Mouse (Mus musculus) yolk sac, embryonic 10.5 days (tissue): Measurements from ENCODE around the gene Gng8.

Experiments used
- DNase-seq: peaks from one replicate; pipeline ENCODE4 v3.0.0-alpha.2; 2017; ENCODE audit warnings: low spot score

The Gng8 gene

DNA sequence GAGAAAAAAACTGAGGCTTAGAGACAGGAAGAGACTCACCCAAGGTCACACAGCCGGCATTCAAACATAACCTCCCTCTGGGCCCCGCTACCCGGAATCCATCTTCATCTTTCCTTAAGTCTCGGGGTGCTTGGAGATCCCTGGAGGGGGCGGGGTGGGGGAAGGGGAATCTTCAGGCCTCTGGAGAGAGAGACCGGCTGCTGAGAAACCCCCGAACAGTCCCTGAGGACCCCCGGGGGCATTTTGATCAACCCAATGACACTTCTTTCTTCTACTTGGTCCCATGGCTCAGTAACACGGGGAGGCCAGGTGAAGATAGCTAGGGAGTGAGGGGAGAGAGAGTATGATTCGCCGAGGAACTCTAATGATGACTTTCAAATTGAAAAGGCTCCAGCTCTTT lies 15.6 kb upstream of the Gng8 start:
- no peak for DNase-seq

DNA sequence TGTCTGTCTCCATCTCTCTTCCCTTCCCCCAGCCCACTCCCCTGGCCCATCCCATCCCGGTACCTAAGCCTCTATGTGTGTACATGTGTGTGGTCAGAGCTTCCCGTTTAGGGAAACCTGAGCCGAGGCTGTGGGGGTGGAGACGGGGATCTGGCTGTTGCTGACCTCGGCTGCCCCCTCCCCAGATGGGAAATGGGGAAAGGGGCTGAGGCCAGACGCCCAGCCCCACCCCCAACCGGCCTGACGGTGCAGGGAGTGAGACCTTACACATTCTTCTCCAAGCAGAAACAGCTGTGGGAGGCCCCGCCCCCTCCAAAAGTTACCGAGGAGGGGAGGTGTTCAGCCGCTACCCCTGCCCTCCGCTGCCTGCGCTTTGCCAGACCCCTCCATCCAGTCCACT lies 15.0 kb upstream of the Gng8 start:
- DNase-seq: peak; percentile 84

DNA sequence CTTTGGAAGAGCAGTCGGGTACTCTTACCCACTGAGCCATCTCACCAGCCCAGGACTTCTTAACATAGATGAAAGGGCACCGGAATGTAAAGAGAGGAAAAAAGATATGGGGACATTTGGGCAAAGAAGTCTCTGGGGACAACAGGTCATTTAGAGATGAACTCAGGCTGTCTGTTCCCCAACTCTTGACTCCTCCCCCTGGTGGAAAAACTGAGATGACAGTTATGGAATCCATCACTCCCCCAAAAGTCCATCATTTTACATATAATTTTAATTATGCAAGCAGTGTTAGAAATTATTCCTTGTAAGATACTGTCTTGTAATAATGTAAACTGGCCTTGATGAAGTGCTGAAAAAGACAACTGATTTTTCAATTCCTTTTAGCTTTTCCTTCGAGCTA lies 13.9 kb upstream of the Gng8 start:
- no peak for DNase-seq

GRCm38 (mm10) chr7:16879796-16880547 lies 11.6 kb upstream of the Gng8 start:
- peak; percentile 60 for DNase-seq

DNA sequence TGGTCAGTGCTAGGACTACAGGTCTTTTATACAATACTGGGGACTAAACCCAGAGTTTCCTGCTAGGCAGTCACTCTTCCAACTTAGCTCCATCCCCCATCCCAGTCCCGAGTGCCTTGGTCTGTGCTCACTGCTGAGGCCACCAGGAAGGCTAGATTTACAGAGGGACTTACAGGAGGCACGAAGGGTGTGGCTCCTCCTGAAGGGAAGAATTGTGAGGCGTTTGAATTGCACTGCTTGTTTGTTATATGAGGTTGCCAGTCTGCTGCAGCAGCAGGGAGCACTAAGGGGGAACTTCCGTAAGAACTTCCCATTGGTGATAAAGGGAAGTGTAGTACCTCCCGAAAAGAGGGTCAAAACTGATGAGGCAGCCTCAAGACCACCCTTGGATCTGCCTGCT lies 11.0 kb upstream of the Gng8 start:
- DNase-seq: no peak

DNA sequence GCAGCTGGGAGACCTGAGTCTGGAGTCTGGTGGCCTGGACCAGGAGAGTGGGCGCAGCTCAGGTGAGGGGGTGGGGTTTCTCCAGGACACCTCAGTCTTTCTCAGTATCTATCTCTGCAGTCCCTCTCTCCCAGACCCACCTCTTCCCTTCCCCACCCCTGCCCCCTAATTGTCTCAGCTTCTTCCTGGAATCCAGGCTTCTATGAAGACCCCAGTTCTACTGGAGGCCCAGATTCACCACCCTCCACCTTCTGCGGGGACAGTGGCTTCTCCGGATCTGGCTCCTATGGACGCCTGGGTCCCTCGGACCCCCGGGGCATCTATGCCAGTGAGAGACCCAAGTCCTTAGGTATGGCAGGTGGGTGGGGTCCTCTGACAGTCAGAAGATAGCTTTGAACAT lies 8.4 kb upstream of the Gng8 start:
- DNase-seq: no peak

GRCm38 (mm10) chr7:16884334-16884733 lies 7.3 kb upstream of the Gng8 start:
- DNase-seq: no peak

- no peak for DNase-seq
Measured at GRCm38 (mm10) chr7:16885271-16885776, 6.3 kb upstream of the Gng8 start.

DNA sequence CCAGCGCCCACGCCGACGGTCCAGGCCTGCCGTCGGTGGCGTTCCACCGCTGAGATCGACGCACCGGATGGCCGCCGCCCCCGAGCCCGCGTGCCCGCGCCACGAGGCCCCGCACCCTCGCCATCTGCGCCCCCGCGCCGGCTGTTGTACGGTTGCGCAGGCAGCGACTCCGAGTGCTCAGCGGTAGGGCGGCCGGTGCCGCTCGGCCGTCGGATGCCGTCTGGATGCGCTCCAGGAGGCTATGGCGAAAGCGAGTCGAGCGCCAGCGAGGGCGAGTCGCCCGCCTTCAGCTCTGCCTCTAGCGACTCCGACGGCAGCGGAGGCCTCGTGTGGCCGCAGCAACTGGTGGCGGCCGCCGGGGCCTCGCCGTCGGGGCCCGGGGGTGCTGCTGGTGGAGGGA lies 5.7 kb upstream of the Gng8 start:
- DNase-seq: no peak

GRCm38 (mm10) chr7:16890536-16890935 lies 1.1 kb upstream of the Gng8 start:
- DNase-seq: no peak

- DNase-seq: peak; percentile 85
Measured at GRCm38 (mm10) chr7:16890944-16891343, 642 bp upstream of the Gng8 start.

DNA sequence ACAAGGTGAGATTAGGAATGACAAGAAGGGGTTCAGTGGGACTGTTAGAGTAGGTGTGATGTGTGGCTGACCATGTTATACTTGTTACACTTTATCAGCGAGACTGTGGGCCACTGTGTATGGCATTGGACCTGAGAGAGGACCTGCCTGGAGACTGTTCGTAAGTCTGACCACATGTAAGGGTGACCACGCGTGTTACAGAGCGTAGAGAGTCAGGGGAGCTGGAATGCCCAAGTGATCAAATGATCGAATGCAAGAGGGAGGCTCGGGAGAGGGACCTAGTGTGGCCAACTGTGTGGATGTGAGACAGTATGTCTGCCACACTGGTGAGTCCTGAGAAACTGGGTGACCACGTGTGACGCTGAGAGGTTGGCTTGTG lies 755 bp downstream of the Gng8 start:
- DNase-seq: no peak

DNA sequence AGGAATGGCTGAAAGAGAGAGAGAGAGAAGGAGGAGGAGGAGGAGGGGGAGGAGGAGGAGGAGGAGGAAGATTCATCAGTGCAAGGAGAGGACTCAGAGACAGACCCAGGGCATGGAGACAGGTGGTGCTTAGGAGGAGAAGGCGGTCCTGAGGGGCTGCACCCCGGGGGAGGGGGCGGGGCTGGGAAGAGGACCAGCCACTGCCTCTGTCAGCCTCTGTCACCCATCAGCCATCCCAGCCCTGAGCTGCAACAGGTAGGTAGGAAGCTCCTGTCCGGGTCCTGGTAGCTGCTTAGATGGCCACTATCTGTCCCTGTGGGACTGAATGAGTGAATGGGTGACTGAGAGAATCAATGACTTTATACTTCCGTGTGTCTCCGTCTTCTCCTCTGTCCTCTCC lies 2.0 kb downstream of the Gng8 start:
- DNase-seq: no peak

GRCm38 (mm10) chr7:16894279-16894678 lies 2.7 kb downstream of the Gng8 start:
- no peak for DNase-seq

DNA sequence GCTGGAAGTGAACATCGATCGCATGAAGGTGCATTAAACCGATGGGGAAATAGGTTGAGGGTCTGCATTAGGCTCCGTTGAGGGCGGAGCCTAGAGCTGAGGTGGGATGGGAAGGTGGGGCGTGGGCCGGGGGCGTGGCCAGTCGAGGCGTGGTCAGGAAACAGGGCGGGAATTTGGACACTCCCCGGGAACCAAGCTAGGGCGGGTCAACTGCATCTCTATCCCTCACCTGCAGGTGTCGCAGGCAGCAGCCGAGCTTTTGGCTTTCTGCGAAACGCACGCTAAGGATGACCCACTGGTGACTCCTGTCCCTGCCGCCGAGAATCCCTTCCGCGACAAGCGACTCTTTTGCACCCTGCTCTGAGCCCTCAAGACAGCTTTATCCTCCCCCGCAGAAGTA lies 3.4 kb downstream of the Gng8 start:
- peak; percentile 60 for DNase-seq

GRCm38 (mm10) chr7:16895511-16895910 lies 3.9 kb downstream of the Gng8 start:
- no peak for DNase-seq

GRCm38 (mm10) chr7:16900526-16900925 lies 8.9 kb downstream of the Gng8 start:
- no peak for DNase-seq

GRCm38 (mm10) chr7:16903439-16903955 lies 11.9 kb downstream of the Gng8 start:
- DNase-seq: no peak

DNA sequence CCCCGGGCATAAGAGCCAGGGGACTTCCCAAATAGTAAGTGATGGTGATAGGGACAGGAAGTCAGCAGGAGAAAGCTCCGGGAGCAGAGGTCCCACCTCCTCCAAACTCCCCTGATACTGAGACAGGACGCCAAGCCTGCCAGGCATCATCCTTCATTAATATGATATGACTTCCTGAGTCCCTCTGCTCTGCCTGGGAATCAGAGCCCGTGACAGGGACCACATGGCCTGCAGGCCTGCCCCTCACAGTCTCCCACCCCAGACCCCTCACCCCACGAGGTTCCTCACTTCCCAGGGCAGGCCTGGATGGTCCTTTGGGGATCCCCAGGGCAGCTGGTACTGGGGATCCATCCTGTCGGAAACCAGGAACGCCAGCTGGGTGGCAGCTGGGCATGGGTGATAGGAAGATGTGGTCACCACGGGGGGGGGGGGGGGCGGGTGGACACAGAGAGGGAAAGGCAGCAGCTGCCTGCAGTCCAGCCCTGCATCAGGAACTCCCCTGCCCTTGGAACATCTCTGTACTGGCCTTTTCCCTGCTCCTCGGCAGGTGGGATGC lies 12.6 kb downstream of the Gng8 start:
- no peak for DNase-seq

- no peak for DNase-seq
Measured at GRCm38 (mm10) chr7:16905491-16906021, 14.0 kb downstream of the Gng8 start.

DNA sequence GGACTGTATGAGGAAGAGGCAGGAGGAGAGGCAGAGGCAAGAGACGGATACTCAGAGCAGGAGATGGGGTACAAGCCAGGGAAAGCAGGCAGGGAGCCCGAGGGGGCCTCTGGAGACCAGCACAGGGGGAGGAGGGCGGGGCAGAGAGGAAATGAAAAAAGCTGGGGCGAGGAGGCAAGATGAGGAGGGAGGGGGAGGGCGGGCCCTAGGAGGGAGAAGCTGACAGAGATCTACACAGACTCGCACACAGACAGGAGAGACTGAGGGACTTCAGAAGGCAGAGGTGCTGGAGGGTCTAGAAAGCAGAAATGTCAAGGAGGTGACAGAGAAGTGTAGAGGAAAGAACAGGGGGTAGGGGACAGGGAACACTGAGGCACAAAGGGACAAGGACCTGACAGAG lies 14.7 kb downstream of the Gng8 start, which contains the start of gene Ptgir:
Gene Ptgir (plus strand): TSS at position 210 of the 400 bp plus-strand sequence.
- no peak for DNase-seq

DNA sequence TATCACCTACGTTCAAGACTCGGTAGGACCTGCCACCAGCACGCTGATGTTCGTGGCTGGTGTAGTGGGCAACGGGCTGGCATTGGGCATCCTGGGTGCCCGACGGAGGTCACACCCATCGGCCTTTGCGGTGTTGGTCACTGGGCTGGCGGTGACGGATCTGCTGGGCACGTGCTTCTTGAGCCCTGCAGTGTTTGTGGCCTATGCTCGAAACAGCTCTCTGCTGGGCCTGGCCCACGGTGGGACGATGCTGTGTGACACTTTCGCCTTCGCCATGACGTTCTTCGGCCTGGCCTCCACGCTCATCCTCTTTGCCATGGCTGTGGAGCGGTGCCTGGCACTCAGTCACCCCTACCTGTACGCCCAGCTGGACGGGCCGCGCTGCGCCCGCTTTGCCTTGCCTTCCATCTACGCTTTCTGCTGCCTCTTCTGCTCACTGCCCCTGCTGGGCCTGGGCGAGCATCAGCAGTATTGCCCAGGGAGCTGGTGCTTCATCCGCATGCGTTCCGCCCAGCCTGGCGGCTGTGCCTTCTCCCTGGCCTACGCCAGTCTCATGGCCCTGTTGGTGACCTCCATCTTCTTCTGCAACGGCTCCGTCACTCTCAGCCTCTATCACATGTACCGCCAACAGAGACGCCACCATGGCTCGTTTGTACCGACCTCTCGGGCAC lies 15.4 kb downstream of the Gng8 start:
- DNase-seq: no peak

DNA sequence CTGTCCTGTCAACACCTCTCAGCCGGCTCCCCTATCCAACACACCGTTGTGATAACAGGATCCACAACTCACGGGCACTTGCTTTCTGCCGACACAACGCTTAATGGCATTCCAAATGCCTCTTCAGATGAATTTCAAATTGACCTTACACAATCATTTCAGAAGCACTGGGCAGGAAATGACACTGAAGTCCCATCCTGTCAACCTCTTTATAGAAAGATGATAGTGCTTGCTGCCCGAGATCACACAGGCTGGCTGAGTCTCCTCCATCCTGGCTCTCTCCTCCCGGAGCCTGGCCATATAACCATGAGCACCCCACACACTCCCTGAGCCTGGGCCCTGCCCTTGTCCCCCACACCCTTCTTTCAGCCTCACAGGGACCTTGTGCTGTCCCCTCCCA lies 16.3 kb downstream of the Gng8 start:
- DNase-seq: no peak
